Mouse (Mus musculus) cerebellum, adult 11 months (tissue): ENCODE results near the gene Hectd1.

Experiments used
- DNase-seq: peaks from one replicate; pipeline ENCODE4 v3.0.0; 2022

Gene Hectd1

DNA sequence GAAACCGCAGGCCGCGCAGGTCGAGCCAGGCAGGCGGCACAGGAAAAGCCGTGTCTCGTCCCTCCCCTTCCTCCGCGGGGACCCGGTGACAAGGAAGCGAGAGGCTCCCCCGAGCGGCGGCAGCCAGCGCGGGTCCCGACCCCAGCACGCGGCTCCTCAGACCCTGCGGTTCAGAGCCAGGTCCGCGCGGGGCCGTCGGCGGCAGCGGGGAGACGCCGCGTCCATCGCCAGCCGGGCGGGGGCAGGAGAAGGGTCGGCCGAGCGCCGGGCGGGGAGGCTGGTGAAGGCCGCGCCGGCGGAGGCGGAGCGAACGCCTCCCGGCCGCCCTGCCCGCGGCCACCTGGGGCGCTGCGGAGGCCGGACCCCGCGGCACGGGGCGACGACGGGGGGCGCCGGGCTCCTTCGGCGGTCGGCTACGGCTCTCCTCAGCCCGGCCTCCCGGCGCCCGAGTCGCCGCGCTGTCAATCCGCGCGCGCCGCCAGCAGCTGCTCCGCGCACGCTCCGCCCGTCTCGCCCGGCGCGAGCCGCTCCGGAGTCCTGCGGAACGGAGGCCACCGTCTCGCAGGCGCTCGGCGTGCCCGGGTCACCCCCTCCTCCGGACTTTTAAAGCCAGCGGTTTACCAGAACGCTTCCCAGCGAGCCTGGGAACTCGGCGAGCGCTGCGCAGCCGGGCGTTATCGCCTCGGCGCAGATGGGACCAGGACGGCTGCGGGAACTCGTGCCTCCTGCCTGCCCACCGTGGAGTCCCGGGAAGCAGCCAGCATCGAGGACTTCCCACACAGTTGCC, at the start of gene Hectd1:
Gene Hectd1, minus strand, starts transcription at position 247 of the 787 bp plus-strand sequence.
- peak; percentile 74 for DNase-seq

DNA sequence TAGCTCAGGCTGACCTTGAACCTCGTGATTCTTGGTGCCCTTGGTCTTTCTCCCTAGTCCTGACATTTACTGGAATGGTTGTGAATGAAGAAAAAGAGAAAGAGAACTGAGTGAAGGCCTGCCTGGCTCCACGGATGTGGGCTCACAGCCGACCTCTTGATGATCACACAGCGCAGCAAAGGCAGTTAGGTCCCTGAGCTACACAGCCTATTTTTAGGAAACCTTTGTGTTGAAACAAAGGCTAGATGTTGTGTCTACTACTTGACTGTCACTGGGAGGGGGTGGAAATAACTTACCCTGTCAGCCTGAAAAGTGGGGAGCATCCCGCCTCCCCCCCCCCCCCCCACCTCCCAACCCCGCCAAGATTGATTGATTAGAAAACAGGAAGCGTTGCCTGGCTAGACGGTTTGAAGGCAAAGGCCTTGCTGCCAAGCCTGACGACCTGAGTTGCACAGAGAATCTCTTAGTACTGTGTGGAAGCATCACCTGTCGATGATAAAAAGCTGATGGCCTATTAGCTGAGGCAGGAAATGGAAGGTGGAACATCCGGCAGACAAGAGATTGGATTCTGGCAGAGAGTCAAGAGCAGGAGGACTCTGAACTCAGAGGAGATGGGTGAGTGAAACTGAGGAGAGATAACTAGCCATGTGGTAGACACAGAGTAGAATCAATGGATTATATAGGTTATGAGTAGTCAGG, 42.3 kb upstream of the Hectd1 start:
- no peak for DNase-seq

DNA sequence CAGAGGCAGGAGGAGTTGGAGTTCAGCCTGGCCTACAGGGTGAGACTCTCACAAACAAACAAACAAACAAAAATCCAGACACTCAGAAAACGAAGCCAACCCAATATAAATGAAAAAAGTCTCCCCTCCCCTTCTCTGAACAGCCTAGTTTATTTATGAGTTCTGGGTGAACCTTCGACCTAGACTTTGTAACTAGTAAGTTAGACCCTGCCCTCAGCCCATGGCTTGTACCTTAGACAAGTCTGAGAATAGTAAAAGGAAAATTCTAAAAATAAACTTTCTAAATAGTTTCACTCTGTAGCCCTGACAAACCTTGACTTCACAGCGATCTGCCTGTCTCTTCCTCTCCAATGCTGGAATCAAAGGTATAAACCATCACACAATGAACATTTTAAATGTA, 40.2 kb upstream of the Hectd1 start:
- no peak for DNase-seq

DNA sequence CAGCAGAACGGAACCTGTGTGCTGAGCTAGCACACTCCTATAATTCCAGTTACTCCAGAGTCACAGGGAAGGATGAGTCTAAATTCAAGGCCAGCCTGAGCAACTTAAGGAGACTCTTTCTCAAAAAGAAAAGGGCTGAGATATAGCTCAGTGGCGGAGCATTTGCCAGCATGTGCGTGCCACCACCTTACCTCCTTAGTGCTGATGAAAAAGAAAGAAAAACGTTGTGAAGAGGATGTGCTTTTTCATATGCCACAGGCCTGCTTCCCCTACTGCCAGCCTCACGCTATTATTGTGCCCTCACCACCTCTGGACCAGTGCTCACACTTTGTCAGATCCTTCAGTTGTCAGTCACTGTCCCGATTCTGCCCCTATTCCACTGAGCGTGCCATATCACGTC, 37.7 kb upstream of the Hectd1 start:
- DNase-seq = no peak

DNA sequence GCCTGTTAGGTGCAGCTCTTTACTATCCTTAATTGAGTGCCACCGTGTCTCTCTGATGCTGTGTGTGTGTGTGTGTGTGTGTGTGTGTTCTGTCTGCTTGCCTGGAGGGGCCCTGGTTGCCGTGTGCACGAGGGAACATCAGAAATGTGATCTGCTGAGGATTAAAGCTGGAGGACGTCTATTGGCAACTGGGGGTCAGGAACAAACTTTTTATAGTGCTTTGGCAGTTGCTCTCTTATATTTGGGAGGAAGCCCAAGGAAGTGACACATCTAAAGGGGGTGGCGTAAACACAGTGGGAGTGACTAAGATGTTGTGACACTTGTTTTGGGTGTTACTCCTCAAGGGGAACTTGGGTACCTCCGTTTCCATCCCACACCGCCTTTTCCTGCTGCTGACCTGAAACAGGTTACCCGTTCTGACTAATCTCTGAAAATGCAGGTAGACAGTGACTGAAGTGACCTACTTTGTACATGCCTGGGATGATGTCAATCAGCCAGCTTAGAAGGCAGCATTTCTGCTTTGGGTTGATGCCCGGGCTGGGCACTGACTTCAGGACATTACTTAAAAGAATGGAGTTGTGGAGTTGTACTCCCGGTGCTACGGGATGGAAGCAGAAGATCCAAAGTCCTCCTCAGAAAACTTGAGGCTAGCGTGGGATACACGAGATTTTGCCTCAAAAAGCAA, 37.0 kb upstream of the Hectd1 start:
- no peak for DNase-seq

DNA sequence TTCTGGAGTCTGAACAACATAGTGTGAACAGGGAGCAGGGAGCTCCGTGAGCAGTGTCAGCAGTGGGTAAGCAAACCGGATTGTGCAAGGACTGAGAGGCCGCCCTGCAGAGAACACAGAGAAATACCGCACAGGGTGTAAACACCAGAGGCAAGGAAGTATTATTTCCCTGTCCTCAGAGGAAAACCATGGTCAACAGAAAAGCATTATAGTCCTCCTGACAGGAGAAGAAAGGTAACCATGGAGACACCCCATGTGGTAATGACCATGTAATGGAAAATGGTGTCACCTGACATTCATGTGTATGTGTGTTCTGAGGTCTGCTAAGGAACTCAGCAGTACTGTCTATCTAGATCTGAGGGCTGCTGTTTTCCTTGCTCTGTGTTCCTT, 36.4 kb upstream of the Hectd1 start:
- no peak for DNase-seq

DNA sequence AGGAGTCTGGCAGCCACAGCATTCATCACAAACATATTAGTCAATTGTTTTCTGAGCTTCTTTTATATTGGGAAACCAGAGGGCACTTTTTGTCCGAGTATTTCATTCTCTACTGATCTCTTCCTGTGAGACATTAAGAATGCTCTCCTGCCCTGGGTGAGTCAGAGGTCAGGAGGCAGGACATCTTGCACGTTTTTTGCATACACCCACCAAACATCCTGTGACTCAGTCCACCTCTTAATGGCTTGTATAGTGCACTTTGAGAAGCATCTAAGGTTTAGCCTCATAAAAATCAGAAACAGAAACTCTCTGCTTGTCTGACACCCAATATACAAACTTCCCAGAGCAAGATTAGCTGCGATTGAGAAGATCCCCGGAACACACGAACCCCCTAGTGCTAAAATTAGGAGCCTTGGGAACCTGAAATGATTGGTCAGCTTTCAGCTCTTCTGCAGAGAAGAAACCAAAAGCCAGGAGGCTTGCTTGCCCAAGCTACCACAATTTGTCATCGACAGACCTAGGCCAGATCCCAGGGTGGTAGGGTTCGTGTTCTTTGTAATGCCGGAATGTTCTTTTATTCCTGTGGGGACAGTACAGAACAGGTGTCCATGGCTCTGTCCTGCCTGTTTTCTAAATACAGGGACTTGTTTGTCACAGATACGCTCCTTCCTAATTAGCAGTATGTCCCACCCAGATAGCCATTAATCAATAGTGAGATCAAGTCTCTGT, 35.9 kb upstream of the Hectd1 start:
- DNase-seq = no peak

DNA sequence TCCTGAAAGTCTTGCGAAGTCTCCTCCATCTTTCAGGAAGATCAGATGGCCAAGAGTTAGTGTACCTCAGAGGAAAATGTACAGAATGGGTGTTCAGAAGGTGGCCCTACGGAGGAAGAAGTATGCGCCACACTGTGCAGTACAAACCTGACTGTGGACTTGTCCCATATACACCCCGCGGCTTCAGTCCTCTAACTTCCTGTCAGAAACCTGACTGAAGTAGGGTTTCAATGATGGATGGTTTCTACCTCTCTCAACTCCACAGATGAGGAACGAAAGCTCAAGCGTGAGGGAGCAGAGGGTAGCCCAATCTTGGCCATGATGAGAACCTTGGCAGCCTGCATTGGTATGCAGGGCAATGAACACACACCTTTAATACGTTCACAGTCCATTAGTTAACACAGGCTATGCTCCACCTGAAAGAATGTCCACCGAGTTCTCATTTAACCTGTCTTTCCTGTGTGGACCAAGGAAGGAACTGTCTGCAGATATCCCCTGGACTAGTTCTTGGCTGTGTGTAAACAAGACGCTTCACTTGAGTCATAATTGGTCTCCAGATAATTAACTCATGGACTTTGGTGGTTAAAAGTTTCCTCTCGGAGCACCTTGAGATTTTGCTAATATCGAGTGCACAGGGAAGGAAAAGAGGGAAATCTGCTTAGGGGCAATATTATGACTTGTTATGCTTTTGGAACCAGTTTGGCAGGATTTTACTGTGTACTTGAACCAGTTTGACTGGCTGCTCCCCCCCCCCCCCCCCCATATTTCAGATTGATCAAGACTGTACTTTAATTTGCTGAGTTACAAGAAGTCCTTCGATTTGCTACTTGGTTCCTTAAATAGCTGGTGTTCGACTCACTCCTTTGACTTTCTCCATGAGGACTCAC, 34.0 kb upstream of the Hectd1 start:
- DNase-seq = no peak

DNA sequence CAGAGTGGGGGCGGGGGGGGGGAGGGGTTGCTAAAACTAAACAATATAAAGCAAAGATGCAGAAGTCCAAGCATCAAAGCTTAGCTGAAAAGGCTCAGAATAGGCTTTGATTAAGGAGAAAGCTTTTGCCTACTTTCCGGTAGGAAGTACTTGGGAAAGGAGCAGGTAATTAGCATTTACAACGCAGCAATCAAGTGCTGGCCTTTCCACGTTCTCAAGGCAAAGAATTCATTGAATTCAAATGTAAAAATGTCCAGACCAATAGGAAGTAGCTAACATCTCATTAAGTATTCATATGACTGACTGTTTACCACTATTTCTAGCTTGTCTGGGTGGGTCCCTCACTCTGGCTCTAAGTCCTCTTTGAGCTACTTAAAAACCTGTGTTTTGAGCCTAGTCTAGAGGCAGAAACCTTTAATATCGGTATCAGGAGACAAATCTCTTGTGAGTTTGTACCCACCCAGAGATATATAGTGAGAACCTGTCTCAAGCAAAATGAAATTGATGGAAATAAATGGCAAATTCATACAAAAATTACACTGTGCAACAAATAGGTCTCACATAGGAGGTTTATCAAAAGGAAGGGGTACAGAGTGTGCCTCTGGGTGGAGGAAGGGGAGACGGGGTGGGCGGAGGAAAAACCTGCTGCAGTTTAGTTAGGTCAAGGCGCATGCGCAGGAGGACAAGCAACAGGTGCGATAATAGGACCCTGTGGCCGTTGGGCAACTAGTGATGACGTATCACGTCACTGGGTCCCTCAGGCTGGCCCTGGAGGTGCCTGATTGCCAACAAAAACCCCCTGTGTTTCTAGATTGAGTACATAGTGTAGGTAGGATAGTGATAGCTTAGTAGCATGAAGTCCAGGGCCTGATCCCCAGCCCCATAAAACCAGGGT, 29.0 kb upstream of the Hectd1 start:
- DNase-seq = no peak

DNA sequence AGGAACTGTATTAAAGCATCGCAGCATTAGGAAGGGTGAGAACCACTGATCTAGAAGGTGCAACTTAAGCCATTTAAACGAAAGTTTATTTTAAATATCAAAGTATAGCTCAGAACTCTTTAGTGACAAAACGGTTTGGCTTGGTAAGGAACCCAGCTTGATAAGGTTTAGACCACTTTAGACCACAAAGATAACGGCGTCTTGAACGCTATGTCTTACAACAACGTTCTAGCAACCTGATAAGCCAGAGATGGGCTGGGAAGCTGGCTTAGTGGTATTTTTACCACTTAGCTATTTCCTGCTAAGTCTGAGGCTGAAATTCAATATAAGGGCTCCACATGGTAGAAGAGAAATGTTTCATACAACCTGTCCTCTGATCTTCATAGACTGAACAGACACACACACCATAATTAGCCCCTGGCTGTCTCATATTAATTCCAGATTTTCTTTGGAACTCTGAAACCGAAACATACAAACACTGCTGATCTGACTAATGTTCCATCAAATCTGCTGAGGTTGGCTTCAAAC, 27.5 kb upstream of the Hectd1 start:
- no peak for DNase-seq

DNA sequence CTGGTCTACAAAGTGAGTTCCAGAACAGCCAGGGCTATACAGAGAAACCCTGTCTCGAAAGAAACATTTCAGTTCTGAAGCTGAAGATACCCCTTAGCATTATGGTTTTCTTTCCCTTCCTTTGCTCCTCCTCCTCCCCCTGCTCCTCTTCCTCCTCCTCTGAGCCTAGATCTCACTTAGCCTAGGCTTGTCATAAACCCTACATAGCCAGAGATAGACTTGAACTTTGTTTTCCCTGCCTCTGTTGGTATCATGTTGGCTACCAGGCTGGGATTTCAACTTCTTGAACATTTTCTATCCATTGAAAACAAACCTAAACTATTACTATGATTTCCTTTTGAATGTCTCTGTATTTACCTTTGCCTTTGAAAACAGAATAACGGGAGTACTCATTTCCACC, 26.5 kb upstream of the Hectd1 start:
- DNase-seq = no peak

DNA sequence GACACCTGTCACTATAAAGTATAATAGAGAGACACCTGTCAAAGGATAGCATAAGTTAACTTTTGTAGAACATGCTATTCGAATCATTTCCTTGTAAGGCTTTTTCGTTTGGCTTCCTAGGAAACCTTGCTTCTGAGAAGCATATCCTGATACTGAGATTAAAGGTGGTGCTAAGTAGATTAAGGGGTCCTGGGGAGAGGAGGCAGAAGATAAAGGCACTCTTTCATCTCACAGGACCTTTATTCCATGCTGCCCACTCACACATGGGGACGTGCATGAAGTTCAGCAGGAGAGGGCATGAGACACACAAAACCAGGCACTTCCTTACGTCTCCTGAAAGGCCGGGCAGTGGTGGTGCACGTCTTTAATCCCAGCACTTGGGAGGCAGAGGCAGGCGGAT, 26.1 kb upstream of the Hectd1 start:
- DNase-seq = no peak

DNA sequence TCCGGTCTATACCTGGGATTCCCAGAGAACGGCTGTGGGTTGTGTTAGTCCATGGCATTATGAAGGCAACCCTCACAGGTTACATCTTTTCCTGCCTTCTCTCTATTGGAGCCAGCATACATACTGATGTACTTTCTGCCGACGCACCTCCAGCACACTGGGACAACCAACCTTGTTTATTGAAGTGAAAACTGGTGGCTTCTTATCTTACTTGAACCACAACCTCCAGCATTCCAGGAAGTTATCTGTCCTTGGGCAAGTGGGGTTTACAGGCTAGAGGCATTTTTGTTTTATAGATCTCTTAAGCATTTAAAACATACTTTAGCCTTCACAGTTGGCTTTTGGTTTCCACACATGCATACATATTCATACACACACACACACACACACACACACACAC, 22.3 kb upstream of the Hectd1 start:
- DNase-seq = no peak

DNA sequence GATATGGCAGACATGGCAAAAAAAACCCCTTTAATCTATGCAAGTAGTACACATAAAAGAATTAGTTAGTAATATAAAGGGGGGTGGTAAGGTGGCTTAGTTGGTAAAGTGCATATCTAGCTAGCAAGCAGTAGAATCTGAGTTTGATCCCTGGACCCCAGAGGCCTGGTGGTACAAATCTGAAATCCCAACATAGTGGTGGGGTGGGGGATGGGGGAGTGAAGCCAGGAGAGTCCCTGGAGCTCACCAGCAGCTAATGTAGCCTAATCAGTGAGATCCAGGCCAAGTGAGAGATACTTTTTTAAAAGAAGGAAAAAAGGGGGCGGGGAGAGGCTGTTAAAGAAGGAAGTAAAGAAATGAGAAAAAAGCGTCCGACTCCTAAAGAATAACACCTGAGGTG, 21.8 kb upstream of the Hectd1 start:
- DNase-seq = no peak

DNA sequence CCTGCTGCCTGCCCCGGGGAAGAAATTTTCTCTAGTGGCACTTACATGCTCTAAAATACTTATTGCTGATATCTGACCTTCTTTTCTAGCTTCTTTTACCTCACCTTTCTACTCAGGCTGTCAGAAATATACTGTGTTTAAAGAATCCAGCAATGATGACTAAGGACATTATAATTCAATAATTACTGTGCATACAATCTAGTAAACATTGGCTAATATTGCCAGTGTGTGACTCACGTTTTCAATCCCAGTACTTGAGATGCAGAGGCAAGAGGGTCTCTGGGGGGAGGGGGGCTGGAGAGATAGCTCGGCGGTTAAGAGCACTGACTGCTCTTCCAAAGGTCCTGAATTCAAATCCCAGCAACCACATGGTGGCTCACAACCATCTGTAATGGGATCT, 21.0 kb upstream of the Hectd1 start:
- DNase-seq = no peak

DNA sequence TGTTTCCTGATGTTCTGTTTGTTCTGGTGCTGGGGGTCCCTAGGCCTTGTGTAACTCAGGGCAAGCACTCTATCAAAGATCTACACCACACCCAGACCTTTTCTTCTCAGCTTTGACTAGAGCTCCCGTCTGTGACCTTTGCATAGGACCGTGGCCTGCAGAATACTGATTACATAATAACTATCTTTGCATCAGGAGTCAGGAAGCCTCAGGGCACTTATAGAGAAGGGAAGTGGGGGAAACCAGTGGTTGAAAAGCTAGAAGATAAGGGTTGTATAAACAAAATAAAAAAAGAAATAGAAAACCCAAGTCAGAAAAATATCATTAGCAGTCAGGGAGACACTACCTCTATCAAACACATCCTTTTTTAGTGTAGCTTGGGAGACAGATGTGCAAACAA, 20.6 kb upstream of the Hectd1 start:
- DNase-seq = no peak

DNA sequence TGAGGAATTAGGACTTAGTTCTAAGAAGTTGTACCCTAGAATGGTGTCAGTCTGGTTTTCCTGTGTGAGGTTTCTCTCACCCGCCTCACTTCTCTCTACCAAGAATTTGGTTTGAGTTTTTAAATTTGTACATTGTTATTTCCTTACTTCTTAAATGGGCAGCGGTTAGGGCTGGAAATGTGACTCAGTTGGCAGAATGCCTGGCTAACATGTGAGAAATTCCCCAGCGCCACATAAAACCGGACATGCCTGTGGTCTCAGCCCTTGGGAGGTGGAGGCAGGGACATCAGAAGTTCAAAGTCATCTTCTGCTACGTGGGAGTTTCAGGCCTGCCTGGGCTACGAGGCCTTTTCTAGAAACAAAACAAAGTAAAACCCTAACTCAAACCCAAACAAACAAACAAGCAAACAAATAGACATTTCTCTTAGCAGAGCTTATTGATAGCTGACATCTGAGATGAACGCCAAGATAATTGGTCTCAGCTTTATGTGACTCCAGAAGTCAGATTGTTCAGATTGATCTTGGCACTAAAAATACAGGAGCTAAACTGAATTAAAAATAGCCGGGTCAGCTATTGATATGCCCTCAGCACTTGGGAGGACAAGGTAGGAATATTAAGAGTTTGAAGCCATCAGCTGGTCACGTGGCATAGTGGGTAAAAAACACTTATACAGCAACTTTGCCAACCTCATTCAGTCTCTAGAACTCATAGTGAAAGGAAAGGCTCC, 18.8 kb upstream of the Hectd1 start:
- no peak for DNase-seq

DNA sequence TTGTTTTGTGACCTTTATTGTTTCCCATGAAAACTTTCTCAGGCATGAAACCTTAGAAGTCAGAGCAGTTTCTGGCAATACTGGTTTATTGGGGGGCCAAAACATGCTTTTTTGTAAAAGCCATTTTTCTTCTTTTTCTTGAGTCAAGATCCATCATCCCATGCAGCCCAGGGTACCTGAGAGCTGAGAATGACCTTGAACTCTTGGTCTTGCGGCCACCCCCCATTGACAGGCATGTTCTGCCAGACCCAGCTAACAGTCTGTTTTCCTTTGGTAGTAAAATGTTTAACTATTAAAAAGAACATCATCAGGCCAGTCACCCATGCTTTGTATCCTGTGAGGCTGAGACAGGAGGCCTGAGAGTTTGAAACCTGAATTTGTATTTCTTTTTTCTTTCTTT, 15.9 kb upstream of the Hectd1 start:
- no peak for DNase-seq

DNA sequence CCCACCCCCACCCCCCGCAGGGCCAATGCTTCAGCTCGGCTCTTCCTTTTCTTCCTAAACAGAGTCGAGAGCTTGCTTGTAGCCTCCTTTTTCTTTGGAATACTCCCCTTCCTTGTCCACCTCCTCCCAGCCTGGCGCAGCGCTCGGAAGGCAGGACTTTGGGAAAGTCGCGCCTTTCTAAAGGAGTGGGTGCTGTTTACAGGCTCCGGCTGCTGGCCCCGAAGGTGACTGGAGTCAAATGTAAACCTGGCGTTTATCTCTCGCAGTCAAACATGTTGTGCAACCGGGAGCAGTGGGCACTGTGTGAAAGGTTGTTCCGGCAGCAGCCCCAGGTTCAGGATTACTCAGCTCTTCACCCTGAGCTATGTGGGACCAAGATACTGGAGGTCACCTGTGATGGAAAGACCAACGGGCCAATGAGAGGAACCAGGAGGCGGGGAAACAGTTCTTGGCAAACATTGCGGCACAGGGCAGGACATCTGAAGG, 15.5 kb upstream of the Hectd1 start:
- DNase-seq = peak; percentile 93
